In genomic region chr4:123233492-123234084, GRCm38 (mm10) we compare ENCODE assay signal across 8 mouse cellular contexts. TPM values are rescaled to one million over a fixed set of nuclear protein-coding genes. Genes with fewer than 3 reads are reported as not detected.
DNase-seq lines count a peak whose midpoint lies in the region; ATAC-seq and TF ChIP-seq lines count a peak whose summit lies in the region.

Gene Heyl (plus strand): TSS chr4:123233556.

- H3K36me3 ChIP-seq in forebrain, embryonic 16.5 days (ENCODE audit: control insufficient read depth, insufficient read depth), result no peaks in the 10 kb centered on the region
- H3K36me3 ChIP-seq in hindbrain, embryonic 10.5 days, result no peaks in the 10 kb centered on the region
- H3K36me3 ChIP-seq in limb, embryonic 12.5 days, result no peaks in the 10 kb centered on the region
- no peaks in the 10 kb centered on the region for H3K36me3 ChIP-seq in midbrain, embryonic 13.5 days

- peak within 1 kb of the TSS; percentile 51 for H3K9ac ChIP-seq in forebrain, embryonic 16.5 days (replicated peaks; ENCODE audit: low read depth, low read length)
- peak within 1 kb of the TSS; percentile 57 for H3K9ac ChIP-seq in limb, embryonic 12.5 days (replicated peaks)
- H3K9ac ChIP-seq in midbrain, embryonic 13.5 days (replicated peaks), result peak within 1 kb of the TSS; percentile 55; the same call in 1 of the 2 replicates

- WGBS in forebrain, embryonic 16.5 days, result 2% methylated on average over 52 of the region's 52 CpGs
- 2% methylated on average over 52 of the region's 52 CpGs for WGBS in hindbrain, embryonic 10.5 days
- 1% methylated on average over 50 of the region's 52 CpGs for WGBS in limb, embryonic 12.5 days
- WGBS in midbrain, embryonic 13.5 days, result 3% methylated on average over 52 of the region's 52 CpGs

- 0 out of 2 replicates have a peak, but pooled peaks have one; percentile 40 for ATAC-seq in forebrain, embryonic 16.5 days
- peak; percentile 53 for ATAC-seq in limb, embryonic 12.5 days (ENCODE audit: insufficient number of reproducible peaks, insufficient read depth, low FRiP score, low TSS enrichment, low read depth)
- ATAC-seq in midbrain, embryonic 13.5 days, result peak; percentile 63

- H3K27me3 ChIP-seq in forebrain, embryonic 16.5 days (replicated peaks; ENCODE audit: control insufficient read depth, insufficient read depth, low read length), result peaks cover 34% of the 10 kb centered on the region
- peaks cover 92% of the 10 kb centered on the region for H3K27me3 ChIP-seq in hindbrain, embryonic 10.5 days (ENCODE audit: insufficient read depth, poor library complexity, severe bottlenecking)
- peaks cover 77% of the 10 kb centered on the region for H3K27me3 ChIP-seq in limb, embryonic 12.5 days
- peaks cover 52% of the 10 kb centered on the region for H3K27me3 ChIP-seq in midbrain, embryonic 13.5 days

- H3K4me1 ChIP-seq in forebrain, embryonic 16.5 days (replicated peaks; ENCODE audit: control insufficient read depth, insufficient read depth, low read length), result peaks cover 7% of the 10 kb centered on the region
- H3K4me1 ChIP-seq in hindbrain, embryonic 10.5 days (replicated peaks), result peaks cover 51% of the 10 kb centered on the region
- H3K4me1 ChIP-seq in limb, embryonic 12.5 days (replicated peaks), result peaks cover 40% of the 10 kb centered on the region
- H3K4me1 ChIP-seq in midbrain, embryonic 13.5 days (replicated peaks), result peaks cover 7% of the 10 kb centered on the region

- H3K27ac ChIP-seq in layer of hippocampus, adult 2 months, result no peak within 1 kb of the TSS
- no peak within 1 kb of the TSS for H3K27ac ChIP-seq in forebrain, embryonic 16.5 days (ENCODE audit: low read length)
- H3K27ac ChIP-seq in hindbrain, embryonic 10.5 days, result peak within 1 kb of the TSS; percentile 74
- H3K27ac ChIP-seq in limb, embryonic 12.5 days, result no peak within 1 kb of the TSS
- H3K27ac ChIP-seq in midbrain, embryonic 13.5 days, result no peak within 1 kb of the TSS

- H3K4me2 ChIP-seq in forebrain, embryonic 16.5 days (ENCODE audit: low read length), result peak within 1 kb of the TSS; percentile 66
- H3K4me2 ChIP-seq in limb, embryonic 12.5 days, result peak within 1 kb of the TSS; percentile 84
- peak within 1 kb of the TSS; percentile 68 for H3K4me2 ChIP-seq in midbrain, embryonic 13.5 days (replicated peaks)

- H3K9me3 ChIP-seq in forebrain, embryonic 16.5 days (ENCODE audit: control insufficient read depth, low read length), result no peaks in the 10 kb centered on the region
- H3K9me3 ChIP-seq in hindbrain, embryonic 10.5 days, result no peaks in the 10 kb centered on the region
- no peaks in the 10 kb centered on the region for H3K9me3 ChIP-seq in limb, embryonic 12.5 days
- H3K9me3 ChIP-seq in midbrain, embryonic 13.5 days, result no peaks in the 10 kb centered on the region

- peak within 1 kb of the TSS; percentile 38 for H3K4me3 ChIP-seq in layer of hippocampus, adult 2 months
- peak within 1 kb of the TSS; percentile 39 for H3K4me3 ChIP-seq in forebrain, embryonic 16.5 days (replicated peaks; ENCODE audit: low read length)
- peak within 1 kb of the TSS; percentile 60 for H3K4me3 ChIP-seq in hindbrain, embryonic 10.5 days
- H3K4me3 ChIP-seq in limb, embryonic 12.5 days (replicated peaks), result peak within 1 kb of the TSS; percentile 45
- peak within 1 kb of the TSS; percentile 40 for H3K4me3 ChIP-seq in midbrain, embryonic 13.5 days (replicated peaks)

- 0 out of 2 replicates have a peak, but pooled peaks have one; percentile 10 for TF ChIP-seq CTCF in layer of hippocampus, adult 2 months (conservative IDR thresholded peaks at IDR 0.05)

- DNase-seq in layer of hippocampus, adult 2 months (ENCODE audit: low spot score in 2 of 2), result no peak
- no peak for DNase-seq in layer of hippocampus, adult 8-10 months (ENCODE audit: low spot score in 2 of 2)
- DNase-seq in hindbrain, embryonic 10.5 days (ENCODE audit: low spot score), result peak; percentile 50
- DNase-seq in thymus, postnatal 14 days, result peak; percentile 45
- DNase-seq in right cerebral cortex, adult 2 months (ENCODE audit: low spot score in 2 of 2), result no peak

RNA-seq across cellular contexts. Expression of gene Heyl, which starts in this region (rescaled TPM):
- 1 to 10 TPM; 3.1 to 3.3 TPM for total RNA-seq in layer of hippocampus, adult 2 months (2021)
- total RNA-seq in layer of hippocampus, adult 8-10 months (2022), result 1 to 10 TPM; 2.9 to 5.2 (median 3.5) TPM
- 4.5 and 5.3 TPM in 2 replicates for polyA plus RNA-seq in forebrain, embryonic 16.5 days (2015; fragmentation: Nextera tagmentation; extraction: Ambion mirVana)
- polyA plus RNA-seq in hindbrain, embryonic 10.5 days (2016; fragmentation: Nextera tagmentation; extraction: Ambion mirVana), result 11.5 and 21.7 TPM in 2 replicates
- 2.8 and 3.2 TPM in 2 replicates for polyA plus RNA-seq in limb, embryonic 12.5 days (2016; fragmentation: Nextera tagmentation; extraction: Ambion mirVana)
- 5.5 and 6.6 TPM in 2 replicates for polyA plus RNA-seq in midbrain, embryonic 13.5 days (2015; fragmentation: Nextera tagmentation; extraction: Ambion mirVana)

Comparison
In these comparisons a context has a peak if more than half of its experiments do, and no peak if none do; other contexts are left out.
1. DNase-seq: peak in hindbrain, embryonic 10.5 days (single experiment) and thymus, postnatal 14 days (single experiment); none in layer of hippocampus, adult 2 months (0 of 2), layer of hippocampus, adult 8-10 months (0 of 2) and right cerebral cortex, adult 2 months (0 of 2).
2. Peak in every context shown above with its lines, with median percentiles within 50 percentile points of each other: H3K4me3 ChIP-seq, ATAC-seq, H3K4me2 ChIP-seq and H3K9ac ChIP-seq.